In genomic region chr1:165860373-165861234, GRCm38 (mm10) we compare ENCODE assay signal across 15 mouse cellular contexts.
DNase-seq lines count a peak whose midpoint lies in the region; ATAC-seq and TF ChIP-seq lines count a peak whose summit lies in the region.
"Had no signal": no experiment of that assay in that cellular context is flagged by ENCODE, and none has a peak within 500 bp of the region (broad histone marks: within the 10 kb centered on the region; RNA-seq: fewer than 3 reads in every experiment).

No protein-coding gene starts in this region.

- TF ChIP-seq CTCF in lung, embryonic 14.5 days (IDR thresholded peaks at IDR 0.05; ENCODE audit: low read depth) = no peak

- no peaks in the 10 kb centered on the region for H3K9me3 ChIP-seq in hindbrain, embryonic 13.5 days
- no peaks in the 10 kb centered on the region for H3K9me3 ChIP-seq in hindbrain, embryonic 11.5 days (ENCODE audit: control insufficient read depth, low read length)
- H3K9me3 ChIP-seq in lung, embryonic 14.5 days (ENCODE audit: low read depth, low read length) = no peaks in the 10 kb centered on the region
- H3K9me3 ChIP-seq in heart, embryonic 16.5 days (replicated peaks; ENCODE audit: control insufficient read depth, low read length) = no peaks in the 10 kb centered on the region
- H3K9me3 ChIP-seq: embryonic facial prominence, embryonic 12.5 days; liver, embryonic 13.5 days; stomach, embryonic 15.5 days had no signal

- ATAC-seq in hindbrain, embryonic 13.5 days (ENCODE audit: low FRiP score) = no peak
- ATAC-seq in hindbrain, embryonic 11.5 days (ENCODE audit: low FRiP score) = no peak
- ATAC-seq in lung, embryonic 14.5 days (ENCODE audit: insufficient read depth) = peak; percentile 45; the same call in 1 of the 2 replicates
- ATAC-seq in heart, embryonic 16.5 days (replicated peaks; ENCODE audit: extremely low read depth, insufficient read depth, low FRiP score) = no peak; the same call in 1 of the 2 replicates
- ATAC-seq in CD4-positive, CD25-positive, alpha-beta regulatory T cell, adult 4 months = no peak

- WGBS in hindbrain, embryonic 13.5 days = 73% methylated on average over 9 of the region's 9 CpGs
- 73% methylated on average over 9 of the region's 9 CpGs for WGBS in hindbrain, embryonic 11.5 days
- 55% methylated on average over 9 of the region's 9 CpGs for WGBS in lung, embryonic 14.5 days
- WGBS in heart, embryonic 16.5 days = 58% methylated on average over 9 of the region's 9 CpGs

- no peak overlapping the region for H3K4me3 ChIP-seq in hindbrain, embryonic 13.5 days
- no peak overlapping the region for H3K4me3 ChIP-seq in hindbrain, embryonic 11.5 days (ENCODE audit: low read depth, low read length)
- no peak overlapping the region for H3K4me3 ChIP-seq in lung, embryonic 14.5 days (ENCODE audit: low read depth, low read length)
- H3K4me3 ChIP-seq in heart, embryonic 16.5 days (ENCODE audit: low read length) = no peak overlapping the region
- H3K4me3 ChIP-seq: embryonic facial prominence, embryonic 12.5 days; liver, embryonic 13.5 days; stomach, embryonic 15.5 days had no signal

- peak; percentile 3 for DNase-seq in gastrocnemius, postnatal 25 days
- DNase-seq in gastrocnemius, postnatal 10 days = no peak
- no peak for DNase-seq in hindbrain, embryonic 11.5 days (ENCODE audit: low spot score)
- DNase-seq in lung, embryonic 14.5 days = peak; percentile 62
- no peak for DNase-seq in lung, postnatal 36 days
- DNase-seq: adrenal gland, postnatal 10 days; B cell, adult 2 months; cerebellum, postnatal 14 days; liver, embryonic 13.5 days; thymus, postnatal 14 days had no signal

- H3K27me3 ChIP-seq in hindbrain, embryonic 13.5 days = peaks cover 26% of the 10 kb centered on the region
- H3K27me3 ChIP-seq in hindbrain, embryonic 11.5 days (ENCODE audit: control insufficient read depth, insufficient read depth, low read length) = no peaks in the 10 kb centered on the region
- H3K27me3 ChIP-seq in lung, embryonic 14.5 days (ENCODE audit: insufficient read depth, low read length) = no peaks in the 10 kb centered on the region
- H3K27me3 ChIP-seq in heart, embryonic 16.5 days (ENCODE audit: control insufficient read depth, insufficient read depth, low read length) = no peaks in the 10 kb centered on the region
- H3K27me3 ChIP-seq: embryonic facial prominence, embryonic 12.5 days; liver, embryonic 13.5 days; stomach, embryonic 15.5 days had no signal

- H3K9ac ChIP-seq in hindbrain, embryonic 13.5 days = no peak overlapping the region
- no peak overlapping the region for H3K9ac ChIP-seq in hindbrain, embryonic 11.5 days (ENCODE audit: low read depth, low read length)
- H3K9ac ChIP-seq in lung, embryonic 14.5 days = no peak overlapping the region
- H3K9ac ChIP-seq in heart, embryonic 16.5 days (ENCODE audit: low read length) = no peak overlapping the region
- H3K9ac ChIP-seq: embryonic facial prominence, embryonic 12.5 days; liver, embryonic 13.5 days; stomach, embryonic 15.5 days had no signal

- H3K4me2 ChIP-seq in hindbrain, embryonic 13.5 days = no peak overlapping the region
- no peak overlapping the region for H3K4me2 ChIP-seq in hindbrain, embryonic 11.5 days (replicated peaks; ENCODE audit: low read depth, low read length)
- no peak overlapping the region for H3K4me2 ChIP-seq in lung, embryonic 14.5 days
- H3K4me2 ChIP-seq in heart, embryonic 16.5 days (ENCODE audit: low read depth, low read length) = no peak overlapping the region
- H3K4me2 ChIP-seq: embryonic facial prominence, embryonic 12.5 days; liver, embryonic 13.5 days; stomach, embryonic 15.5 days had no signal

- H3K27ac ChIP-seq in hindbrain, embryonic 13.5 days = peak overlapping the region; percentile 41; the same call in 1 of the 2 replicates
- H3K27ac ChIP-seq in hindbrain, embryonic 11.5 days (ENCODE audit: low read depth, low read length) = no peak overlapping the region
- peak overlapping the region; percentile 46; the same call in 1 of the 2 replicates for H3K27ac ChIP-seq in lung, embryonic 14.5 days (ENCODE audit: low read depth)
- peak overlapping the region; percentile 40; the same call in 1 of the 2 replicates for H3K27ac ChIP-seq in heart, embryonic 16.5 days (ENCODE audit: low read length)
- H3K27ac ChIP-seq: embryonic facial prominence, embryonic 12.5 days; liver, embryonic 13.5 days; stomach, embryonic 15.5 days had no signal

- peaks cover 18% of the 10 kb centered on the region for H3K4me1 ChIP-seq in hindbrain, embryonic 13.5 days (replicated peaks)
- peaks cover 4% of the 10 kb centered on the region; the same call in 1 of the 2 replicates for H3K4me1 ChIP-seq in hindbrain, embryonic 11.5 days (replicated peaks; ENCODE audit: control insufficient read depth, insufficient read depth, low read length)
- H3K4me1 ChIP-seq in lung, embryonic 14.5 days (ENCODE audit: insufficient read depth) = no peaks in the 10 kb centered on the region; the same call in 1 of the 2 replicates
- no peaks in the 10 kb centered on the region; the same call in 1 of the 2 replicates for H3K4me1 ChIP-seq in heart, embryonic 16.5 days (ENCODE audit: control insufficient read depth, insufficient read depth, low read length)

- no peaks in the 10 kb centered on the region for H3K36me3 ChIP-seq in hindbrain, embryonic 13.5 days
- no peaks in the 10 kb centered on the region for H3K36me3 ChIP-seq in hindbrain, embryonic 11.5 days (ENCODE audit: control insufficient read depth, insufficient read depth, low read length)
- no peaks in the 10 kb centered on the region for H3K36me3 ChIP-seq in lung, embryonic 14.5 days (ENCODE audit: insufficient read depth)
- peaks cover 3% of the 10 kb centered on the region; the same call in 1 of the 2 replicates for H3K36me3 ChIP-seq in heart, embryonic 16.5 days (ENCODE audit: control insufficient read depth, insufficient read depth)
- H3K36me3 ChIP-seq: embryonic facial prominence, embryonic 12.5 days; liver, embryonic 13.5 days; stomach, embryonic 15.5 days had no signal

Comparison
In these comparisons a context has a peak if more than half of its experiments do, and no peak if none do; other contexts are left out.
1. DNase-seq: peak in gastrocnemius, postnatal 25 days (single experiment) and lung, embryonic 14.5 days (single experiment); none in gastrocnemius, postnatal 10 days (single experiment), hindbrain, embryonic 11.5 days (single experiment) and lung, postnatal 36 days (single experiment).